Mouse (Mus musculus) skeletal muscle tissue, adult 2 months (tissue): Measurements from ENCODE around the gene Sox21.

Experiments
- DNase-seq: peaks from one replicate; pipeline ENCODE4 v3.0.0-alpha.2; 2012; ENCODE audit warnings: low read depth, low spot score

The Sox21 gene

DNA sequence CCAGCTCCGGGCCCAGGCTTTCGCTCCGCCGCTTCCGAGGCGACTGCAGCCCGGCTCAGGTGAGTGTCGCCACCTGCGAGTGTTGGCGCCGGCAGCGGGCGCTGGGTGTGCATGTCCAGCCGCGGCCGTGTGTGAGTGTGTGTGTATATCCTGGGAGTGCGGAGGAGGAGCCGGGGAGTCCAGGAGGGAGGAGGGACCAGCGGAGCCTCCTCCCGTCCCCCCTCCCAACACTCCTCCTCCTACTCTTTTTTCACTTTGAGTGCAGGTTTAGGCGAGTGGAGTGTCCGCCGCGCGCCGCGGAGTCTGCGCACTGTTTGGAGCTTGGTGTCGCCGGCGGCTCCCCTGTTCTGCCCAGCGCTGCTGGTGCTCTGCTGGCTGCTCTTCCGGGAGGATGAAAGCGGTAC lies at the start of gene Sox21:
Gene Sox21 (minus strand): TSS at position 145 of the 404 bp plus-strand sequence.
- no peak for DNase-seq

DNA sequence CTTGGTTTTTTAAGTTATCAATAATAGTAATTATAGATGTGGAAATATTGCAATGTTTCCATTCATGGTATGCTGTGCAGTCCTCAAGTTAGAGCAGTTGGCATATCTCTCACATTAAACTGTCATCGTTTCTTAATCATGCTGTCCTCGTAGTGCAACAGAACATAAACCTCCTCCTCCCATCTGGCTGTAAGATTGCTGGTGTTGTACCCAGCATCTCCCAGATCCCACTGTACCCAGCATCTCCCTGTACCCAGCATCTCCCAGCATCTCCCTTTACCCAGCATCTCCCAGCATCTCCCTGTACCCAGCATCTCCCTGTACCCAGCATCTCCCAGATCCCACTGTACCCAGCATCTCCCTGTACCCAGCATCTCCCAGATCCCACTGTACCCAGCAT lies 49.3 kb upstream of the Sox21 start:
- DNase-seq: no peak

DNA sequence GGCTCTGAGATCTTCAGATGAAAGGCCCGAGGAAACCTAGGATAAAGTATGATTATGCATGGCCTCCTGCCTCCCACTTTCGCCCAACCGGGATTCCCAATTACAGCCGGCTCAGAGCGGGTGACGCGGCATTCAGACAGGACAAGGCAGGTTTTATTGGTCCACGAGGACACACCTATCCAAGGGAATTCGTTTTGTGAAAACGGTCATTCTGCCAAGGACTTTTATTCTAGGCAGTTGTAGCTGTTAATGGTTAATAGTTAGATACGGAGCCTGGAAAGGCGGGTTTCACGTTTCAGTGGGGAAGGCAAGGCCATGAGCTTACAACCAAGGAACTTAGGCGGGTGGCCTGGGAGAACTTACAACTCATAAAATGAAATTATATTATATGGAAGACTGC lies 46.1 kb upstream of the Sox21 start:
- no peak for DNase-seq

DNA sequence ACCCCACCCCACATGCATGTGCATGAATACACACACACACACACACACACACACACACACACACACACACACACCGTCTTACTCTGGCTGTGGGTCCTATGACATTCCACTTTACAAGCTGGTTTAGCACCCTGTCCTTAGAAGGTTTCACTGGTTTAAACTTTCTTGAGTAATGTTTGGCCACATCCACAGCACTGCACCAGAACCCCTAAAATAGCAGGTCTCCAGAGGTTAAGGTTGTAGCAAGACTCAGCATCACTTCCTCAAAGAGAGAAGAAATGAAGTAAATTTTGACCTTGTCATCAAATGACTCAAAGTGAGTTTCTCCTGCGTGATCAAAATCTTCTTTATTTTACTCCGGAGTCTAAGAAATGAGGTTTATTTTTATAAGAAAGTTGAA lies 45.4 kb upstream of the Sox21 start:
- no peak for DNase-seq

GRCm38 (mm10) chr14:118277704-118278498 lies 41.1 kb upstream of the Sox21 start:
- DNase-seq: no peak

GRCm38 (mm10) chr14:118272594-118273555 lies 36.0 kb upstream of the Sox21 start:
- no peak for DNase-seq

- DNase-seq: no peak
Measured at GRCm38 (mm10) chr14:118268849-118269248, 32.0 kb upstream of the Sox21 start.

DNA sequence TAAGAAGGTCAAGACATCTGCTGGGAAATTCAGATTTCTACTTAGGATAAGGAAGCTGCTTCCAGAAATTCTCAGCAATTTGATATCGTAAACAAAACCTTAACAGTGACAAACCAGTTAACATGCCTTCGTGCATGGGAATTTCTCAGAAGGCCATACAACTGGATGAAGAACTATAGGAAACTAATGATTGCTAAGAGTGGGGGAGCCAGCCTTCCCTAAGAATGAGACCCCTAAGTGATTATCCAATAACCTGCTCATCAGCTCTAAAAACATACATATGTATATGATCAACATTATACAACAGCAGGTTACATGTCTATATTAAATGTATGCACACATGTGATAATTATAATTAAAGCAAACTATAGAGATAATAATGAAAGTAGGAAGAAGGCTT lies 29.8 kb upstream of the Sox21 start, which contains the start of gene Gm9376:
Gene Gm9376 (plus strand): TSS at position 301 of the 400 bp plus-strand sequence.
- no peak for DNase-seq

DNA sequence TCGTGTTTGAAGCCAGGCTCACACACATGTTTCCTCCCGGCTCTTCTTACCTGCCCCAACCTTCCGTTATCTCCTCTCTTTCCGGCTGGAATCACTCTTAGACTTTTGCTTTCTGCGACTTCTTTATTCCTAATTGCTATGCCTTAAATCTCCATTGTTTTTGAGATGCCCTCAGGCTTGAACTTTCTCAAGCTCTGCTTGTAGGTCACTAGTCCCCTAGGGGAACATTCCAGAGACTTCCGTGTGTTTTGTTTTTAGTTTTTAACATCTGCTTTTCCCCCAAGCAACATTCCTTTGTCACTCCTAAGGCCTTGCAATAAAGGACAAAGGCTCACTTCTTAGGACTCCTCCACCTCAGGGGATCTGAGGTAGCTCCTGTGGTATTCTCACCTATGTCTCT lies 16.6 kb upstream of the Sox21 start:
- DNase-seq: no peak

DNA sequence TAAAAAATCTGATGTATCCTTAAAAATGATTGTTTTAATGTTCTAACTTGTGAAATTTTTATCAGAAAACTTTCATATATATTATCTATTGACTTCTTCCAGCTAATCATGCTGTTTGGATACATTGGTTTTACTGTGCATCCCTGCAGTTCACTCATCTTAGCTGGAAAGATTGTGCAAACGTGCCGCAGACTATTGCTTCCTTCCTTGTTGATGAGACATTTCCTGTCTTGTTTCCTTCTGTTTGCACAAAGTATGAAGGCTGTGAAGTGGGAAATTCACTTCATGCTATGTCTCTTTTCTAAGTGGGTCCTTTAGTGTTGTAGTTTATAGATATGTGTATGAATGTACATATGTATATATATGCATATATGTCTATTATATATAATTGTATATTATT lies 4.6 kb upstream of the Sox21 start:
- no peak for DNase-seq

- DNase-seq: no peak
Measured at GRCm38 (mm10) chr14:118239351-118239750, 2.5 kb upstream of the Sox21 start.

- DNase-seq: no peak
Measured at GRCm38 (mm10) chr14:118237786-118238185, 956 bp upstream of the Sox21 start.

DNA sequence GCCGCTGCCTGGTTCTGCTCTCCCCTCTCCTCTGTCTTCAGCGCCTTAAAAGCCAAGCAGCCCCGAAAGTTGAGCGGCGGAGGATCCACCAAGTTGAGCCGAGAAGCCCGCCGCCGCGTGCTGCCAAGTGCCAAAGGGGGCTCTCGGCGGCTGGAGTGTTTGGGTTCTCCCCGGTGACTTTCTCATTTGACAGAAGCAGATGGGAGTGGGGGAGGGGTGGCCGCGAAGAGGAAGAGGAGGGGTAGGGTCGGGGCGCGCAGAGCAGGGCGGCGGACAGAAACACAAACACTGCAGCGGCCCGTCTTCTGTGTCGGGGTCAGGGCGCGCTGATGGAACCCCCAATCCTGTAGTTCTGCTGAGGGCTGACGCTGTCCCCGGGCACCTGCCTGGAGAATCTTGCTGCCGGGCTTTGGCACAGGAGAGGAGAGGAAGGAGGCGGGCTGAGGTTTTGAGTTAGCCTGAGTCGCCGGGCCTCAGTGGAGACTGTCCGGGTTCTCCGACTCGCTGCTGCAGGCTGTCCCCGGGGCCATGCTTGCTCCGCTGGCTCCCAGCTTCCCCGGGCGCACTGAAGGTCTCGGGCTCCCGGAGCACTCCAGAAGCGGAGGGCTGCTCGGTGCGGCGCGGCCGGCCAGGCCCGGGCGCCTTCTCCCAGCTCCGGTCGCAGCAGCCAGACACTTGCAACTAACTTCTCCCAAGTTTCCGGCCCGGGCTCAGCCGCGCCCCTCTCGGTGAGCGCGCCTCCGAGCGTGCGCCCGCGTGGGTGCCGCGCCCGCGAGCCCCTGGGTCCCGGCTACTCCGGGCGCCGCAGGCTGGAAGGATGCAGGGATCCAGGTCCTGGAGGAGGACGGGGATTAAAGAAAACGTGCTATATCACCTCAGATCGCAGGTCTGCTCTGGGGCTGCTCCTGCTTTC lies 601 bp downstream of the Sox21 start:
- no peak for DNase-seq

- no peak for DNase-seq
Measured at GRCm38 (mm10) chr14:118235361-118235972, 1.4 kb downstream of the Sox21 start.

GRCm38 (mm10) chr14:118234541-118235210 lies 2.2 kb downstream of the Sox21 start:
- no peak for DNase-seq

DNA sequence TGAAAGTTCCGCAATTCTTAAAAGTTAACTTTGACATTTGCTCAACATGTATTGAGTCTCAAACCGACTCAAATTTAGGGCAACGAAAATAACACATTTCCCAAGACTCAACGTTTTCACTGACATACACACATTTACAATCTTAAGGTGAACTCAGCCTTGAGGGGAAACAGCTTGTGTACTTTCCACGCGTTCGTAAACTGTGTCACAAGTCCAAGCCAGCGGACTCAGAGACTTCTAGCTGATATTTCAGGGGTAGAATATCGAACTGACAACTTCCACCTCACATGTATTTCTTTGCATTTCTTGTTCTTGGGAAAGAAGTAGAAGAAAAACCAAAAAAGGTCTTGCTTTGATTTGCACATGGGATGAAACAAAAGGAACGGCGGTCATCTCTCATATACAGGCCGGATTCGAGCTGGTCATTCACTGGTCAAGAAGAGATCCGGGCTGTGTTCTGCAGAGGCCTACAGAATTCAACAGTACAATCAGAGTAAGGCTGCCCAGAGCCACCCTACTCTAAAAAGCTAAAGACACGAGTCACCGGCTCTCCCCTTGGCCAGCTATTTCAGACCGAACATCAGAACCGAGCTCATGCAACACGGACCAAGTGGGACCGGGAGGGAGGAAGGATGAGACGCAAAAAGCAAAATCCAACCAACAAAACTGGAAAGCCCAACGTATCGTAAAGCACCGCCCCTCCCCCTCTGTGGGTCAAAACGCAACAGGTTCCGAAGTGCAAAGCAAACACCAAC lies 2.9 kb downstream of the Sox21 start:
- no peak for DNase-seq

- DNase-seq: no peak
Measured at GRCm38 (mm10) chr14:118232381-118232970, 4.4 kb downstream of the Sox21 start.

- no peak for DNase-seq
Measured at GRCm38 (mm10) chr14:118226471-118227155, 10.2 kb downstream of the Sox21 start.

DNA sequence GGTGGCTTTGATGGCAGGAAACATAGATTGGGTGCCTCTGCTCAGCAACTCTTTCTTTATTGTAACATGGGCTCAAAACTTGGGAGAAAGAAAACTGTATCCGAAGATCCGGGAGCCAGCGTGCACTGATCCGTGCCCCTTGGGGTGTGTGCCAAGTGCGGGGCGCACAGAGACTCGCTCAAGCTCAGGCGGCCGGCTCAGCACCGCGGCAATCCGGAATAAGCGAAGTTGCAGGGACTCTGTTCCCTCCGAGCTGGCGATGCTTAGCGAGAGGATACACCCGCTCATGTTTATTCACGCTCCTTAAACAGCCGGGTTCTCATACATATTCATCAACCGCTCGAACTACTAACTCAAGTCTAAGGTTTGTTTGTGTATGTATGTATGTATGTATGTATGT lies 10.9 kb downstream of the Sox21 start:
- DNase-seq: no peak
